12 mouse cellular contexts compared by ENCODE assay signal in genomic region chr16:48973548-48973947, GRCm38 (mm10). TPM values are rescaled to one million over a fixed set of nuclear protein-coding genes. Genes with fewer than 3 reads are reported as not detected.
A peak's percentile ranks its signal among the peaks of the same experiment; 100 is the strongest.
DNase-seq lines count a peak whose midpoint lies in the region; ATAC-seq and TF ChIP-seq lines count a peak whose summit lies in the region.
"Had no signal": no experiment of that assay in that cellular context is flagged by ENCODE, and none has a peak within 500 bp of the region (broad histone marks: within the 10 kb centered on the region; RNA-seq: fewer than 3 reads in every experiment).

No protein-coding gene starts in this region.

- H3K27me3 ChIP-seq in forebrain, postnatal 0 days (ENCODE audit: insufficient read depth, low read length): no peaks in the 10 kb centered on the region
- H3K27me3 ChIP-seq in forebrain, embryonic 12.5 days: no peaks in the 10 kb centered on the region
- no peaks in the 10 kb centered on the region for H3K27me3 ChIP-seq in midbrain, embryonic 11.5 days (ENCODE audit: control insufficient read depth, insufficient read depth, low read length)
- H3K27me3 ChIP-seq: hindbrain, embryonic 12.5 days; liver, embryonic 15.5 days had no signal

- ATAC-seq in forebrain, postnatal 0 days: no peak
- no peak for ATAC-seq in forebrain, embryonic 12.5 days (ENCODE audit: low FRiP score)
- no peak for ATAC-seq in midbrain, embryonic 11.5 days (ENCODE audit: low FRiP score)

- no peak overlapping the region for H3K4me2 ChIP-seq in forebrain, postnatal 0 days (ENCODE audit: low read depth)
- no peak overlapping the region for H3K4me2 ChIP-seq in forebrain, embryonic 12.5 days
- no peak overlapping the region for H3K4me2 ChIP-seq in midbrain, embryonic 11.5 days
- H3K4me2 ChIP-seq: hindbrain, embryonic 12.5 days; liver, embryonic 15.5 days had no signal

- peaks cover 23% of the 10 kb centered on the region; the same call in 1 of the 2 replicates for H3K36me3 ChIP-seq in forebrain, postnatal 0 days (ENCODE audit: insufficient read depth)
- H3K36me3 ChIP-seq in forebrain, embryonic 12.5 days (replicated peaks): peaks cover 26% of the 10 kb centered on the region
- H3K36me3 ChIP-seq in midbrain, embryonic 11.5 days (ENCODE audit: control insufficient read depth, insufficient read depth, low read length): 0 out of 2 replicates have a peak, but pooled peaks cover 4% of the 10 kb centered on the region

- H3K4me1 ChIP-seq in forebrain, postnatal 0 days (ENCODE audit: insufficient read depth): no peaks in the 10 kb centered on the region
- no peaks in the 10 kb centered on the region for H3K4me1 ChIP-seq in forebrain, embryonic 12.5 days
- no peaks in the 10 kb centered on the region for H3K4me1 ChIP-seq in midbrain, embryonic 11.5 days (ENCODE audit: control insufficient read depth, insufficient read depth, low read length)
- H3K4me1 ChIP-seq: hindbrain, embryonic 12.5 days; liver, embryonic 15.5 days had no signal

- H3K9ac ChIP-seq in forebrain, postnatal 0 days: no peak overlapping the region
- no peak overlapping the region for H3K9ac ChIP-seq in forebrain, embryonic 12.5 days
- H3K9ac ChIP-seq in midbrain, embryonic 11.5 days (ENCODE audit: low read length): no peak overlapping the region
- H3K9ac ChIP-seq: hindbrain, embryonic 12.5 days; liver, embryonic 15.5 days had no signal

- no peaks in the 10 kb centered on the region for H3K9me3 ChIP-seq in forebrain, postnatal 0 days (ENCODE audit: low read length)
- no peaks in the 10 kb centered on the region for H3K9me3 ChIP-seq in forebrain, embryonic 12.5 days
- H3K9me3 ChIP-seq in midbrain, embryonic 11.5 days (ENCODE audit: control insufficient read depth, low read length): no peaks in the 10 kb centered on the region
- H3K9me3 ChIP-seq: G1E; hindbrain, embryonic 12.5 days; liver, embryonic 15.5 days had no signal

- WGBS in forebrain, postnatal 0 days: 94% methylated on average over 1 of the region's 1 CpGs
- WGBS in forebrain, embryonic 12.5 days: 100% methylated on average over 1 of the region's 1 CpGs
- 100% methylated on average over 1 of the region's 1 CpGs for WGBS in midbrain, embryonic 11.5 days

- peak; percentile 35 for TF ChIP-seq CTCF in forebrain, postnatal 0 days (IDR thresholded peaks at IDR 0.05; ENCODE audit: low read depth)

- no peak overlapping the region for H3K4me3 ChIP-seq in forebrain, postnatal 0 days (ENCODE audit: low read depth, low read length)
- no peak overlapping the region for H3K4me3 ChIP-seq in forebrain, embryonic 12.5 days (replicated peaks)
- no peak overlapping the region for H3K4me3 ChIP-seq in midbrain, embryonic 11.5 days (ENCODE audit: low read depth, low read length)
- H3K4me3 ChIP-seq: hindbrain, embryonic 12.5 days; liver, embryonic 15.5 days had no signal

- no peak for DNase-seq in forebrain, postnatal 0 days
- peak; percentile 34 for DNase-seq in lung, postnatal 36 days
- no peak for DNase-seq in lung, adult 18-20 months
- DNase-seq in R1 (ENCODE audit: low read depth, low spot score): peak; percentile 55
- DNase-seq in mesoderm, embryonic 11.5 days (ENCODE audit: low read depth, low spot score): peak; percentile 18
- no peak for DNase-seq in kidney, adult 11 months
- DNase-seq in midbrain, embryonic 11.5 days (ENCODE audit: low spot score, missing footprints): no peak
- DNase-seq: gastrocnemius, postnatal 14 days had no signal

- H3K27ac ChIP-seq in forebrain, postnatal 0 days (ENCODE audit: low read depth, low read length): no peak overlapping the region
- no peak overlapping the region for H3K27ac ChIP-seq in forebrain, embryonic 12.5 days
- H3K27ac ChIP-seq in midbrain, embryonic 11.5 days (ENCODE audit: low read depth, low read length): no peak overlapping the region
- H3K27ac ChIP-seq: hindbrain, embryonic 12.5 days; liver, embryonic 15.5 days had no signal

RNA-seq across cellular contexts. Expression of gene Dzip3, which starts 20.4 kb away (rescaled TPM):
- 129 and 149 TPM in 2 replicates for total RNA-seq in forebrain, postnatal 0 days (2014; rRNA removed)
- 35.8 and 46.7 TPM in 2 replicates for polyA plus RNA-seq in forebrain, postnatal 0 days (2015; fragmentation: Nextera tagmentation; extraction: Ambion mirVana)
- 50.6 and 53.4 TPM in 2 replicates for polyA plus RNA-seq in forebrain, embryonic 12.5 days (2016; fragmentation: Nextera tagmentation; extraction: Ambion mirVana)
- polyA plus RNA-seq in midbrain, embryonic 11.5 days (2014; fragmentation: Nextera tagmentation; extraction: Ambion mirVana): 52.0 and 60.4 TPM in 2 replicates

RNA-seq across cellular contexts. Expression of gene Cip2a, which starts 20.4 kb away (rescaled TPM):
- 7.3 and 10.4 TPM in 2 replicates for total RNA-seq in forebrain, postnatal 0 days (2014; rRNA removed)
- polyA plus RNA-seq in forebrain, postnatal 0 days (2015; fragmentation: Nextera tagmentation; extraction: Ambion mirVana): 4.1 and 4.3 TPM in 2 replicates
- 52.3 and 54.5 TPM in 2 replicates for polyA plus RNA-seq in forebrain, embryonic 12.5 days (2016; fragmentation: Nextera tagmentation; extraction: Ambion mirVana)
- 55.0 and 57.7 TPM in 2 replicates for polyA plus RNA-seq in midbrain, embryonic 11.5 days (2014; fragmentation: Nextera tagmentation; extraction: Ambion mirVana)

Comparison
In these comparisons a context has a peak if more than half of its experiments do, and no peak if none do; other contexts are left out.
1. DNase-seq: peak in lung, postnatal 36 days (single experiment), R1 (single experiment) and mesoderm, embryonic 11.5 days (single experiment); none in forebrain, postnatal 0 days (single experiment), lung, adult 18-20 months (0 of 2), kidney, adult 11 months (single experiment) and midbrain, embryonic 11.5 days (single experiment).
2. RNA of gene Cip2a, which starts 20.4 kb away (polyA plus RNA-seq): 55.0 to 57.7 TPM in midbrain, embryonic 11.5 days and 52.3 to 54.5 TPM in forebrain, embryonic 12.5 days; 4.1 to 4.3 TPM in forebrain, postnatal 0 days; every median in the first group is over 10 times any median in the second.